Comparison of ENCODE assay signal across 22 mouse cellular contexts in genomic region chr15:63924484-63924883, GRCm38 (mm10). TPM values are rescaled to one million over a fixed set of nuclear protein-coding genes. Genes with fewer than 3 reads are reported as not detected.
DNase-seq lines count a peak whose midpoint lies in the region; ATAC-seq lines count a peak whose summit lies in the region.
"Had no signal": no experiment of that assay in that cellular context is flagged by ENCODE, and none has a peak within 500 bp of the region (broad histone marks: within the 10 kb centered on the region; RNA-seq: fewer than 3 reads in every experiment).

No protein-coding gene starts in this region.

- no peaks in the 10 kb centered on the region for H3K27me3 ChIP-seq in lung, embryonic 15.5 days
- H3K27me3 ChIP-seq: embryonic facial prominence, embryonic 13.5 days; liver, embryonic 12.5 days had no signal

- DNase-seq in cerebellum, adult 9-11 months = peak; percentile 7
- DNase-seq in cerebellum, adult 11-12 months = no peak
- DNase-seq in lung, postnatal 36 days = no peak
- DNase-seq in Muller cell, postnatal 12 days (ENCODE audit: inconsistent ontology term) = peak; percentile 9
- DNase-seq in right cerebral cortex, adult 18-20 months = no peak
- no peak for DNase-seq in urinary bladder, postnatal 10 days (ENCODE audit: low spot score)
- DNase-seq: cerebellum, postnatal 25 days; heart, postnatal 14 days; kidney, postnatal 25 days; right cerebral cortex, postnatal 4 days; thymus, postnatal 14 days had no signal

- H3K9ac ChIP-seq in lung, embryonic 15.5 days = no peak overlapping the region
- H3K9ac ChIP-seq: embryonic facial prominence, embryonic 13.5 days; liver, embryonic 12.5 days had no signal

- H3K4me1 ChIP-seq in lung, embryonic 15.5 days = no peaks in the 10 kb centered on the region
- H3K4me1 ChIP-seq: embryonic facial prominence, embryonic 13.5 days; liver, embryonic 12.5 days had no signal

- WGBS in lung, embryonic 15.5 days = 60% methylated on average over 1 of the region's 1 CpGs

- H3K27ac ChIP-seq in lung, embryonic 15.5 days = no peak overlapping the region
- H3K27ac ChIP-seq: embryonic facial prominence, embryonic 13.5 days; liver, embryonic 12.5 days had no signal

- H3K9me3 ChIP-seq in lung, embryonic 15.5 days = no peaks in the 10 kb centered on the region
- H3K9me3 ChIP-seq: embryonic facial prominence, embryonic 13.5 days; liver, embryonic 12.5 days; megakaryocyte, embryonic 14.5 days had no signal

- no peak overlapping the region for H3K4me3 ChIP-seq in lung, embryonic 15.5 days
- H3K4me3 ChIP-seq: embryonic facial prominence, embryonic 13.5 days; liver, embryonic 12.5 days; megakaryocyte, embryonic 14.5 days had no signal

- peaks cover 2% of the 10 kb centered on the region; the same call in 1 of the 2 replicates for H3K36me3 ChIP-seq in lung, embryonic 15.5 days

- H3K4me2 ChIP-seq in lung, embryonic 15.5 days = no peak overlapping the region
- H3K4me2 ChIP-seq: embryonic facial prominence, embryonic 13.5 days; liver, embryonic 12.5 days had no signal

- ATAC-seq in lung, embryonic 15.5 days (ENCODE audit: borderline replicate concordance, extremely low read depth, low FRiP score, low TSS enrichment) = peak; percentile 35; the same call in 1 of the 2 replicates
- ATAC-seq in hematopoietic stem cell, adult 5-6 weeks (replicated peaks in 1 of 2; ENCODE audit: insufficient read depth in 1 of 2, low FRiP score in 2 of 2, low TSS enrichment in 1 of 2, low read depth in 1 of 2, poor library complexity in 2 of 2, severe bottlenecking in 2 of 2) = peak; percentile 61 to 69
- ATAC-seq: inflammation-experienced regulatory T-cells, adult 6 months had no signal

RNA-seq across cellular contexts. Expression of gene Gsdmc4, which starts 12.4 kb away (rescaled TPM):
- polyA plus RNA-seq in lung, embryonic 15.5 days (2015; fragmentation: Nextera tagmentation; extraction: Ambion mirVana) = not detected in 2 replicates
- not detected in 2 replicates for total RNA-seq in hematopoietic stem cell, adult 5-6 weeks (2017)
- total RNA-seq: ES-E14; heart, adult 8-10 months; heart, postnatal 14 days; layer of hippocampus, postnatal 25 days; left cerebral cortex, postnatal 36 days had no signal
- polyA plus RNA-seq: forebrain, embryonic 11.5 days; liver, embryonic 12.5 days had no signal

RNA-seq across cellular contexts. Expression of gene Gsdmc3, which starts 46.1 kb away (rescaled TPM):
- 0.09 and 0.11 TPM in 2 replicates for polyA plus RNA-seq in lung, embryonic 15.5 days (2015; fragmentation: Nextera tagmentation; extraction: Ambion mirVana)
- total RNA-seq in hematopoietic stem cell, adult 5-6 weeks (2017) = not detected in 2 replicates
- total RNA-seq: ES-E14; heart, adult 8-10 months; heart, postnatal 14 days; layer of hippocampus, postnatal 25 days; left cerebral cortex, postnatal 36 days had no signal
- polyA plus RNA-seq: embryonic facial prominence, embryonic 13.5 days; forebrain, embryonic 11.5 days; inflammation-experienced regulatory T-cells, adult 6 months; liver, embryonic 12.5 days had no signal

Comparison
In these comparisons a context has a peak if more than half of its experiments do, and no peak if none do; other contexts are left out.
1. DNase-seq: peak in cerebellum, adult 9-11 months (single experiment) and Muller cell, postnatal 12 days (single experiment); none in cerebellum, adult 11-12 months (single experiment), lung, postnatal 36 days (single experiment), right cerebral cortex, adult 18-20 months (single experiment) and urinary bladder, postnatal 10 days (single experiment).